Mouse (Mus musculus): ENCODE results near the gene Ddo.

Gene Ddo

GRCm38 (mm10) chr10:40629656-40630311 lies at the start of gene Ddo:
Gene Ddo (plus strand): TSS chr10:40630011.
- no peak for DNase-seq

- DNase-seq: peak; percentile 58
These were observed 46.1 kb upstream of the Ddo start for GRCm38 (mm10) chr10:40583584-40584255.

- no peak for DNase-seq
These were observed 37.6 kb upstream of the Ddo start for GRCm38 (mm10) chr10:40592186-40592585.

DNA sequence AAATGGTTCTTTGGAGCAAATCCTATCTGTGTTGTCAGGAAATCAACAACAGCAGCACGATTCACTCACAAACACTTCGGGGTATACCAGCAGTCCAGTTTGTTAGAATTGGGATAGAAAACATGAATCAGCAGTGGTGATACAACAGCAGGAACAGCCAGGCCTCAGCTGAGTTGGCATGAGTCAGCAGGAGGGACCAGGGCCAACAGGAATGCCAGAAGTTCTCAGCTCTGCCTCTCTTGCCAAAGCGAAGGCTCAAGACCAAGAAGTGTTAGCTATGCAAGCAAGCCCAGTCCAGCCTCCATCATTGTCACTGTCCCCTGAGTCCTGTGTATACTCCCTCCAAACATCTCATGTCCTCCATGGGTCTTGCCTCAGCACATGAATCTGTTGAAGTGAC lies 32.6 kb upstream of the Ddo start:
- DNase-seq: no peak

DNA sequence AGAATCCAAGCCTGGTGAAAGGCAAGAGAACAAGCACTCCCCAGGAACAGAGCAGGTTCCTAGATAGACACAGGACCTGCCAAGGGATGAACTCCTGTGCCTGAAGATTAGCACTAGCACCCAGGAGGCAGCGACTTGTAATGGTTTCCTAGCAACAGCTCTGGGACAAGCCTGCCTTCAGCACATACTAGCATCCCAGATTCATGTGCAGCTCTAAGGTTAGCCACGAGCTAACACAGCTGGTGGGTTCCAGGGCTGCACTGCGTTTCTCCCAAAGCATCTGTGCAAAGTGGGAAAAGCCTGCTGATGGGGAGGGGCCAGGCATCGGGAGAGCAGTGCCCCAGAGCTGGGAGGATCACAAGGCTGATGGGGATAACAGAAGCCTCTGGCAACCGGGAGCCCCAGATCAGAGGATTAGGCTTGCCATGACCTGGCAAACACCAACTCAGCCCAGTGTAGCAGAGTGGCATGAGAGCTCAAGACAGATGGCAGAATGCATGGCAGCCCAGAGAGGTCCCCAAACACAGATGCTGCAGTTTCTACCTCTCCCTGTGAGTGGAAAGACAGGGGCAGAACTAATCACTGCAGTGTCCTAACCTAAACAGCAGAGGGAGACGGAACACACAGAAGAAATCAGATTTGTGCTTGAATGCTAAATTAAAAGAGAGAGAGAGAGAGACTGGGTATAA lies 25.0 kb upstream of the Ddo start:
- DNase-seq: no peak

GRCm38 (mm10) chr10:40617973-40618372 lies 11.8 kb upstream of the Ddo start:
- DNase-seq: no peak

GRCm38 (mm10) chr10:40619760-40620159 lies 10.1 kb upstream of the Ddo start:
- no peak for DNase-seq

DNA sequence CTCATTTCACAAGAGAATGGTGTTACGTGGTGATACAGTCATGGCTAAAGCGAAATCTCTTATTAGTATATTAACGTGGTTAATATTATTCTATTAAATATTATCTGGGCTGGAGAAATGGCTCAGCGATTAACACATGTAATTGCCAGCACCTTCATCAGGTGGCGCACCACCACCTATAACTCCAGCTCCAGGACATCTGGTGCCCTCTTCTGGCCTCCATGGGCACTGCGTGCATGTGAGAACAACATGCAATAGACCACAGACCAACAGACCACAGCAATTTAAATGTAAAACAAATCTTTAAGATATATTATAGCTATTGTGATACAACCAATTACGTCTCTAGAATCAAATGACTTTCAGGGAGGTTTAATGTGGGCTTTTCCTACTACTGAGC lies 671 bp upstream of the Ddo start:
- no peak for DNase-seq

- DNase-seq: no peak
These were observed 646 bp downstream of the Ddo start for GRCm38 (mm10) chr10:40630457-40630856.

GRCm38 (mm10) chr10:40630961-40631360 lies 1.1 kb downstream of the Ddo start:
- no peak for DNase-seq

GRCm38 (mm10) chr10:40632087-40632486 lies 2.3 kb downstream of the Ddo start:
- no peak for DNase-seq

DNA sequence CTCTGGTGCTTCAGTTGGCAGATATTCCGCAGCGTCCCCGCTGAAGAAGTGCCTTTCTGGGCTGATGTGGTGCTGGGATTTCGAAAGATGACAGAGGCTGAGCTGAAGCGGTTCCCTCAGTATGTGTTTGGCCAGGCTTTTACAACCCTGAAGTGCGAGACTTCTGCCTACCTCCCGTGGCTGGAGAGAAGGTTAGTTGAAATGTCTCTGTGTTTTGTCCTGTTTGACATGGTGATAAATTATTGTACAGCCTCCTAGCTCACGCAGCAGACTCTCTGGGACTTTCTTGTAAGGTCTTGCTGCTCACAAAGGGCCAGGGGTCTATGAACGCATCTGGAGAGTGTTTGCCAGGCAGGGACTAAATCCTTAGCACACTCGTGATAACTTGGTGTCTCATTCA lies 7.5 kb downstream of the Ddo start:
- no peak for DNase-seq

- no peak for DNase-seq
These were observed 8.5 kb downstream of the Ddo start for GRCm38 (mm10) chr10:40638276-40638675.

- DNase-seq: no peak
These were observed 9.3 kb downstream of the Ddo start for GRCm38 (mm10) chr10:40638823-40639819.

- no peak for DNase-seq
These were observed 10.6 kb downstream of the Ddo start for GRCm38 (mm10) chr10:40640406-40640805.

- DNase-seq: no peak
These were observed 12.1 kb downstream of the Ddo start for GRCm38 (mm10) chr10:40641901-40642300.

GRCm38 (mm10) chr10:40643126-40643525 lies 13.3 kb downstream of the Ddo start:
- DNase-seq: no peak

DNA sequence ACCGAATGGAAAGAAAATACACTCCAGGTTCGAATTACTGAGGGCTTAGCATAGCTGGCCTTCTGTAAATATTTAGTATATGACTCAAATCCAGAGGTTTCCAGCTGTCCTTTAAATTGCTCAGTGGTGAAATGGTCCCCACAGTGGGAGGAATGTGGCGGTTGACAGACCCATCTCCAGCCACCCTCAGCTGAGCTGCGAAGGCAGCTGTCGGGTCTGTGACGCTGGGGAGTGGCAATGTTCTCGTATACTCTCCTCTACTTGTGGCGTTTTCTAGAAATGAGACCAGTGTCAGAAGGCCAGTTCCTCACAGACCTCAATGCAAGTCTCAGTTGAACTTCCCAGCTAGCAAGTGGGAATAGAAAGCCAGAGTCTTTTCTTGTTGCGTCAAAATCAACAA lies 14.6 kb downstream of the Ddo start:
- no peak for DNase-seq

DNA sequence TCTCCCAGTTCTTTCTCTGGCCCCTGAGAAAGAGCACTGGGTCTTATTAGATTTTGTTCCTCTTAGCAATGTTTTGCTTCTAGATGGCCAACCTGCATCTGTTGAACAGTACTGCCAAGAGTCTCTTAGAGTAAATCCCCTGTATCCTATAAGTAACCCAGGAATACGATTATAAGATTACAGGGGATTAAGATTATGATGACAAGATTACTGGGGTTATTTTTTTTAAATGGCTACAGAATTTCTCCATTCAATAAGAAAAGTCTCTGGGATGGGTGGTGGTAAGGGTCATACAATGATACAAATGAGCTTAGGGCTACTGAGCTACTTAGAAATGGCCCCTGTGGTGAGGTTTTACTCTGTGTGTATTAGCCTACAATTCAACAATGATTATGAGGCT lies 15.5 kb downstream of the Ddo start:
- DNase-seq: no peak

- DNase-seq: no peak
These were observed 19.0 kb downstream of the Ddo start for GRCm38 (mm10) chr10:40648776-40649175.

DNA sequence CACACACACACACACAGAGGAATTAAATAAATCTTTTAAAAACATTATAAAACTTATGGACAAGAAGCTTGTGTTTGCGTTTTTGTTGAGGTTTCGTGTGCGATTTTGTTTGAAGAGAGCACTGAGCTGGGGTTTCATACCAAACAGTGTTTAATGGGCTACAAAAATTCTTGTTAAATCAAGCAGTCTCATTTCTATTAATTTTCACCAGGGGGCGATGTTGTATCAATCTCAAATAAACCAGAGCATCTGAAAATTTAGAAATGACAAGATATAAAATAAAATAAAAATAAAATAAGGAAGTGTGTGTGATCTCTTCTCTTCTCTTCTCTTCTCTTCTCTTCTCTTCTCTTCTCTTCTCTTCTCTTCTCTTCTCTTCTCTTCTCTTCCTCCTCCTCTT lies 19.8 kb downstream of the Ddo start:
- DNase-seq: no peak

DNA sequence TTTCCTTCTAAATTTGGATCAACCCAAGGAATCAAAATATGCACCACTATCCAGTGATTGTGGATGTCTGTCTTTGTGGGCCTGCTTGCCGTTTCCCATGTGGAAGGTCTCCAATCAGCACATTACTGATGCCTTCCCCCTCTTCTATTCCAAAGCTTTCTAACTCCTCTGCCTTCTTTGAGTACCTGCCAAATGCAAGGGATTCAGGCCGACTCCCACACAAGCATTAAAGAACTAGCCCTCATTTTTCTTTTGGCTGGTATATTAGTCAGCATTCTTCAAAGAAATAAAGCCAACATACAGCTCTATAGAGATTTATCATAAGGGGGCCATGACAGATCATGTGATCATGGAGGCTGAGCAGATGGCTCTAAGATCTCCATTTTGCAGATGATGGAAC lies 21.9 kb downstream of the Ddo start:
- no peak for DNase-seq

GRCm38 (mm10) chr10:40665270-40665669 lies 35.5 kb downstream of the Ddo start:
- no peak for DNase-seq

All from right cerebral cortex, postnatal 4 days (tissue).